Mouse (Mus musculus): Measurements from ENCODE around the gene Fn3krp.

- TF ChIP-seq CTCF (IDR thresholded peaks at IDR 0.05; ENCODE audit: borderline replicate concordance, extremely low read depth, insufficient read depth, insufficient read length), result no peak
- no peak for TF ChIP-seq POLR2A (IDR thresholded peaks at IDR 0.05; ENCODE audit: borderline replicate concordance, extremely low read depth, insufficient read depth, insufficient read length, poor library complexity, severe bottlenecking)
Measured at GRCm38 (mm10) chr11:121434156-121435155, 13.3 kb downstream of the Fn3krp start, which contains the start of gene Fn3k.

All from brain, embryonic 14.5 days (tissue).